Mouse (Mus musculus): Measurements from ENCODE around the gene Zbed5. TPM values are rescaled to one million over a fixed set of nuclear protein-coding genes. Genes with fewer than 3 reads are reported as not detected.

Zbed5 gene
- polyA plus RNA-seq, 1 experiment from 2014 or later: 3.7 TPM

DNA sequence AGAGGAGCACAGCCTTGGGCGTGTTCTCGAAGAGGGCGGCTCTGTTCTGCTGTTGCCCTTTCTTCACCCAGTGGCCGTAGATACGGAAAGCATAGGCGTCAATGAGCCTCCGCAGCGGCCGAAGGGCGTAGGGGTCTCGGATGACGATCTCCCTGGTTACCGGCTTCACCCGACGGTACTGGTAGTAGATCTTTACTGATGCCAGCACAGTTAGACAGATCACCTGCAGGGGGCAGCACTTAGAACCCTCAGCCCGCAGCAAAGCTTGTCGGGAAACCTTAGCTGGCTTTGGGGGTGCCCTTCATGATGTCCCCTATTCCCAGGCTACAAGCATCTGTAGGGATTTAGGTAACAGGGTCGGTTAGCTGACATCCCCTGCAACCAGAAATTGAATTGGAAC, 31.1 kb upstream of the Zbed5 start:
- no peak overlapping the region for H3K9ac ChIP-seq (replicated peaks)
- H3K27me3 ChIP-seq (ENCODE audit: insufficient read depth, low read length): no peaks in the 10 kb centered on the region
- peak; percentile 57 for DNase-seq
- no peaks in the 10 kb centered on the region for H3K4me1 ChIP-seq (ENCODE audit: insufficient read depth)
- no peak overlapping the region for H3K4me2 ChIP-seq (ENCODE audit: low read depth, low read length)
- peaks cover 6% of the 10 kb centered on the region; the same call in 1 of the 2 replicates for H3K36me3 ChIP-seq (replicated peaks; ENCODE audit: insufficient read depth, low read length)
- WGBS (ENCODE audit: insufficient replicate concordance): 16% methylated on average over 18 of the region's 18 CpGs
- ATAC-seq: 0 out of 2 replicates have a peak, but pooled peaks have one; percentile 15
- peak; percentile 64 for TF ChIP-seq CTCF (IDR thresholded peaks at IDR 0.05; ENCODE audit: low read depth)
- no peak for TF ChIP-seq EP300 (IDR thresholded peaks at IDR 0.05; ENCODE audit: low read depth)
- H3K27ac ChIP-seq (ENCODE audit: low read depth): no peak overlapping the region
- no peak overlapping the region for H3K4me3 ChIP-seq (ENCODE audit: low read depth, low read length)
- no peaks in the 10 kb centered on the region for H3K9me3 ChIP-seq (ENCODE audit: low read length)

- ATAC-seq: no peak
- TF ChIP-seq CTCF (IDR thresholded peaks at IDR 0.05; ENCODE audit: low read depth) (no peak), EP300 (IDR thresholded peaks at IDR 0.05; ENCODE audit: low read depth) (no peak)
- WGBS (ENCODE audit: insufficient replicate concordance): 83% methylated on average over 12 of the region's 12 CpGs
These were observed 29.7 kb upstream of the Zbed5 start for GRCm38 (mm10) chr5:129865841-129866240.

DNA sequence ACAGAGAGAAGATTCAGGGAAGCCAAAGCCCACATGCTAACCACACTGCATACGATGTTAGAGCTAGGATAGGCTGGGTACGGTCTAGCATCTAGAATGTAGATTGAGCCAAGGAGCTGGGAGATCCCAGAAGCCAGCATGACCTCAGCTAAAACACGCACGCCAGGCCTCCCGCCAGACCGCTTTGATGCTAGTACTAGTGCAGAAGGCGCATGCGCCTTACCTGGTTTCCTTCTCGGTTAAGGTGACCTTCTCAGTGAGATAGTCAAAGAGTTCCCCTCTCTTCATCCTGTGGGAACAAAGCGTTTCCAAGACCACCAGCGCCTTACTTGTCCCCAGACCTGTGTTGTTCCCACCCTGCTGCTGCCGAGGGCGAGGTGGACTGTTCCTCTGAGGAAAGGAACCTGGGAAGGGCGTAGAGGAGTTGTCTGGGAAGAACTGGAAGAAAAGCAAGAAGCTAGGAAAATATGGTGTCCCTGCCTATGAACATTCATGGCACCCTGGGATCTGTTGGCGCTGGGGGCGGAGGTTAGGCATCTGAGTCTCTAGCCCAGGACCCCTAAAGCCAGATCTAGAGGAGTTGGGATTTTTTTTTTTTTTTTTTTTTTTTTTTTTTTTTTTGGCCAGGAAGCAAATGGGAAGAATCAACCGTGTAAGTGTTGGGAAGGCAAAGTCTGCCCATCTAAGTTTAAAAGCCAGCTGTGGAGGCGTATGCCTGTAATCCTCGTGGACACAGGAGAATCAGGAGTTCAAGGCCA, 26.1 kb upstream of the Zbed5 start:
- Histone ChIP-seq H3K9me3 (ENCODE audit: low read length) (no peaks in the 10 kb centered on the region), H3K9ac (replicated peaks) (no peak overlapping the region), H3K4me2 (ENCODE audit: low read depth, low read length) (no peak overlapping the region), H3K27ac (ENCODE audit: low read depth) (no peak overlapping the region), H3K4me1 (ENCODE audit: insufficient read depth) (no peaks in the 10 kb centered on the region), H3K4me3 (ENCODE audit: low read depth, low read length) (no peak overlapping the region), H3K36me3 (replicated peaks; ENCODE audit: insufficient read depth, low read length) (no peaks in the 10 kb centered on the region), H3K27me3 (ENCODE audit: insufficient read depth, low read length) (no peaks in the 10 kb centered on the region)
- WGBS (ENCODE audit: insufficient replicate concordance): 83% methylated on average over 19 of the region's 19 CpGs
- ATAC-seq (no peak), DNase-seq (no peak)
- no peak for TF ChIP-seq EP300 (IDR thresholded peaks at IDR 0.05; ENCODE audit: low read depth)
- TF ChIP-seq CTCF (IDR thresholded peaks at IDR 0.05; ENCODE audit: low read depth): no peak

More at GRCm38 (mm10) chr5:129865841-129866240, 29.7 kb upstream of the Zbed5 start:
- H3K4me3 ChIP-seq (ENCODE audit: low read depth, low read length): no peak overlapping the region
- no peaks in the 10 kb centered on the region for H3K4me1 ChIP-seq (ENCODE audit: insufficient read depth)
- H3K36me3 ChIP-seq (replicated peaks; ENCODE audit: insufficient read depth, low read length): peaks cover 6% of the 10 kb centered on the region; the same call in 1 of the 2 replicates
- no peaks in the 10 kb centered on the region for H3K9me3 ChIP-seq (ENCODE audit: low read length)
- H3K4me2 ChIP-seq (ENCODE audit: low read depth, low read length): no peak overlapping the region
- no peak overlapping the region for H3K9ac ChIP-seq (replicated peaks)
- H3K27me3 ChIP-seq (ENCODE audit: insufficient read depth, low read length): no peaks in the 10 kb centered on the region
- DNase-seq: no peak
- no peak overlapping the region for H3K27ac ChIP-seq (ENCODE audit: low read depth)

DNA sequence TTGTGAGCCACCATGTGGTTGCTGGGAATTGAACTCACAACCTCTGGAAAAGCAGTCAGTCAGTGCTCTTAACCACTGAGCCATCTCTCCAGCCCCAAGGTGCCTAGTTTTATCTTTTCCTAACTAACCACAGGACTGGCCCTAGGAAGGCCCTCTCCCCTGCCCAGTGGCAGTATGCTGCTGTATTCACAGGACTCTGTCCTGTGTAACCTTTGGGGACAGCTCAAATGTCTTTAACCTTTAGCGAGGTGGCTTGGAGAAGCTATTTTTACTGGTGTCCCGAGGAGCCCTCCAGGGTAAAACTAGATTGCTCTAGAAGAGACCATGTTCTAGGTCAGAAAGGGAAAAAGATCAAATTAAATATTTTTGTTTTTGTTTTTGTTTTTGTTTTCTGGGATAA, 24.3 kb upstream of the Zbed5 start:
- DNase-seq (no peak), ATAC-seq (no peak)
- H3K9me3 ChIP-seq (ENCODE audit: low read length): no peaks in the 10 kb centered on the region
- H3K27ac ChIP-seq (ENCODE audit: low read depth): no peak overlapping the region
- TF ChIP-seq EP300 (IDR thresholded peaks at IDR 0.05; ENCODE audit: low read depth) (no peak), CTCF (IDR thresholded peaks at IDR 0.05; ENCODE audit: low read depth) (no peak)
- no peaks in the 10 kb centered on the region for H3K36me3 ChIP-seq (replicated peaks; ENCODE audit: insufficient read depth, low read length)
- no peak overlapping the region for H3K9ac ChIP-seq (replicated peaks)
- H3K4me1 ChIP-seq (ENCODE audit: insufficient read depth): no peaks in the 10 kb centered on the region
- H3K27me3 ChIP-seq (ENCODE audit: insufficient read depth, low read length): no peaks in the 10 kb centered on the region
- 68% methylated on average over 2 of the region's 2 CpGs for WGBS (ENCODE audit: insufficient replicate concordance)
- H3K4me3 ChIP-seq (ENCODE audit: low read depth, low read length): no peak overlapping the region
- H3K4me2 ChIP-seq (ENCODE audit: low read depth, low read length): no peak overlapping the region

DNA sequence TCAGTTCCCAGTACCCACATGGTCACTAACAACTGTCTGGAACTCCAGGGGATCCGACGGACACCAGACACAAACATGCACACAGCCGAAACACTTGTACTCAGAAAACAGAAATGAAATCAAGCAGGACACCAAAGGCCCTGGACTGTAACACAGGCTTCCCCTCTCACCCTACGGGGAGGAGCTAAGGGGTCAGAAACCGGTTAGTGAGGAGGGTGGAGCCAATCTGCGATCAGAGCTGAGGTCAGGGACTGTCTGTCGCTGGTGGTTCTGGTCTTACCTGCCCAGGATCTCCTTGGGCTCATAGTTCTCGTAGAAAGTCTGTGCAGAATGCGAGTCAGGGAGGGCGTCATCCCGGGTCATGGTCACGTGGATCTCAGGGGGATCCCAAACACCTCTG, 21.6 kb upstream of the Zbed5 start:
- H3K27me3 ChIP-seq (ENCODE audit: insufficient read depth, low read length): no peaks in the 10 kb centered on the region
- H3K4me1 ChIP-seq (ENCODE audit: insufficient read depth): no peaks in the 10 kb centered on the region
- H3K4me2 ChIP-seq (ENCODE audit: low read depth, low read length): no peak overlapping the region
- no peak for DNase-seq
- no peaks in the 10 kb centered on the region for H3K9me3 ChIP-seq (ENCODE audit: low read length)
- no peak overlapping the region for H3K4me3 ChIP-seq (ENCODE audit: low read depth, low read length)
- no peak for TF ChIP-seq EP300 (IDR thresholded peaks at IDR 0.05; ENCODE audit: low read depth)
- TF ChIP-seq CTCF (IDR thresholded peaks at IDR 0.05; ENCODE audit: low read depth): no peak
- no peaks in the 10 kb centered on the region for H3K36me3 ChIP-seq (replicated peaks; ENCODE audit: insufficient read depth, low read length)
- no peak for ATAC-seq
- H3K27ac ChIP-seq (ENCODE audit: low read depth): no peak overlapping the region
- no peak overlapping the region for H3K9ac ChIP-seq (replicated peaks)
- 78% methylated on average over 12 of the region's 12 CpGs for WGBS (ENCODE audit: insufficient replicate concordance)

- H3K4me2 ChIP-seq (ENCODE audit: low read depth, low read length): no peak overlapping the region
- H3K4me3 ChIP-seq (ENCODE audit: low read depth, low read length): no peak overlapping the region
- TF ChIP-seq EP300 (IDR thresholded peaks at IDR 0.05; ENCODE audit: low read depth) (no peak), CTCF (IDR thresholded peaks at IDR 0.05; ENCODE audit: low read depth) (no peak)
- ATAC-seq: no peak
- H3K27me3 ChIP-seq (ENCODE audit: insufficient read depth, low read length): no peaks in the 10 kb centered on the region
- H3K9ac ChIP-seq (replicated peaks): no peak overlapping the region
- WGBS (ENCODE audit: insufficient replicate concordance): 78% methylated on average over 11 of the region's 11 CpGs
- H3K27ac ChIP-seq (ENCODE audit: low read depth): no peak overlapping the region
- H3K36me3 ChIP-seq (replicated peaks; ENCODE audit: insufficient read depth, low read length): no peaks in the 10 kb centered on the region
- no peak for DNase-seq
- no peaks in the 10 kb centered on the region for H3K9me3 ChIP-seq (ENCODE audit: low read length)
- H3K4me1 ChIP-seq (ENCODE audit: insufficient read depth): no peaks in the 10 kb centered on the region
These were observed 20.4 kb upstream of the Zbed5 start for GRCm38 (mm10) chr5:129875098-129875497.
